Mouse (Mus musculus) hindlimb bud, embryonic 11.5 days (tissue): Measurements from ENCODE around the gene Slc29a1.

Source experiments
- DNase-seq: peaks from one replicate; pipeline ENCODE4 v3.0.0-alpha.2; 2012; ENCODE audit warnings: low read depth, low spot score; ENCODE audit errors: extremely low spot score

Gene Slc29a1

DNA sequence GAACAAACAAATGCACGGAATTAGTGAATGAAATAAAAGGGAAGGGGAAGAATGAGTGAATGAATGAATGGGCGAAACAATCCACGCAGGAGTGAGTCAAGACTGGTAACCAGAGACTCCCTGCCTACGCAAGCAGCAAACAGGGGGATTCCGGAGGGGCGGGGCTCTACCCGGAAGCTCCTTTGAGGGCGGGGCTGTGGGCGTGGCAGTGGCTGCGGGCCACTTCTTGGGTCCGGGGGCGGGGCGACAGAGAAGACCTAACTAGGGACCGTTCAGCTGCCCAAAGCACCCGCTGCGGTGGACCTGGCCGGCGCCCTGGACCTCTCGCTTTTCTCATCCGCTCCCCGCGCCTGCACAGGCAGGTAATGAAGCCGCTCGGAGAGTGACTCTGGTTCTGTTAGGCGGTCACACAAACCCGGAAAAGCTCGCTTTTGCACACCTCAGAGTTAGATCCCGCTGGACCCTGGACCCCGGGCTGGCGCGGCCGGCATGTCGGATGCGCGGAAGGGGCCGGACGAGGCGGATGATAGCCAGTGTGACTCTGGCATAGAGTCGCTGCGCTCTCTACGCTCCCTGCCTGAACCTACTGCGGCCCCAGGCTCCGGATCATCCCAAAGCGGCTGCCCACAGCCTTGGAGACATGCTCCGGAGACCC, 43.8 kb downstream of the Slc29a1 start, which contains the start of gene Nfkbie:
Gene Nfkbie (plus strand): TSS at position 252 of the 655 bp plus-strand sequence.
- no peak for DNase-seq

DNA sequence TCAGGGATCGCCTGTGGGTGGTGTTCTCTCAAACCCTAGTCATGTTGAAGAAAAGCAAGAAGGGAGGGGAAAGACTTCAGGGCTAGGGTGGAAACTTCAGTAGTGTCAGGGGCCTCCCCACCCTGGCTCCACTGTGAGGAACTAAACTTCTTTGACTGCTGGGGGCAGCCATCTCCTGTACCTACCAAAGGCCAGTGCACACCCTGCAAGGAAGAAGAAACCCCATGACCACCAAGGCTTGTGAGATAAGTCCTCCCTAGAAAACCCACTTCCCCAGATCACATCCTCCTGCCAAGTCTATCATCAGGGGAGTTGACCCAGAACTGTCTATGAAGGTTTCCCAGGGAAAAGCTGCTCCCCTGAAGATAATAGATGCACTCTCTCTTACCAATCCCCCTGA, 45.0 kb downstream of the Slc29a1 start:
- DNase-seq, result no peak

DNA sequence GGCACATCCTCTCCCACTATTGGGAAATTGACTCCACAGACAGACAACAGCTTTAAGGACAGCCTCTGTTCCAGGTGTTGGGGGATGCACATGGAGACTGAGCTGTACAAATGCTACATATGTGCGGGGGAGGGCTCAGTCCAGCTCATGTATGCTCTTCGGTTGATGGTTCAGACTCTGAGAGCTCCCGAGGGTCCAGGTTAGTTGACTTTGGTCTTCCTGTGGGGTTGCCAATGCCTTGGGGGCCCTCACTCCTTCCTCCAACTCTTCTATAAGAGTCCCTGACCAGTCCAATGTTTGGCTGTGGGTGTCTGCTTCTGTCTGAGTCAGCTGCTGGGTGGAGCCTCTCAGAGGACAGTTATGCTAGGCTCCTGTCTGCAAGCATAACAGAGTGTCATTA, 46.3 kb downstream of the Slc29a1 start:
- no peak for DNase-seq

DNA sequence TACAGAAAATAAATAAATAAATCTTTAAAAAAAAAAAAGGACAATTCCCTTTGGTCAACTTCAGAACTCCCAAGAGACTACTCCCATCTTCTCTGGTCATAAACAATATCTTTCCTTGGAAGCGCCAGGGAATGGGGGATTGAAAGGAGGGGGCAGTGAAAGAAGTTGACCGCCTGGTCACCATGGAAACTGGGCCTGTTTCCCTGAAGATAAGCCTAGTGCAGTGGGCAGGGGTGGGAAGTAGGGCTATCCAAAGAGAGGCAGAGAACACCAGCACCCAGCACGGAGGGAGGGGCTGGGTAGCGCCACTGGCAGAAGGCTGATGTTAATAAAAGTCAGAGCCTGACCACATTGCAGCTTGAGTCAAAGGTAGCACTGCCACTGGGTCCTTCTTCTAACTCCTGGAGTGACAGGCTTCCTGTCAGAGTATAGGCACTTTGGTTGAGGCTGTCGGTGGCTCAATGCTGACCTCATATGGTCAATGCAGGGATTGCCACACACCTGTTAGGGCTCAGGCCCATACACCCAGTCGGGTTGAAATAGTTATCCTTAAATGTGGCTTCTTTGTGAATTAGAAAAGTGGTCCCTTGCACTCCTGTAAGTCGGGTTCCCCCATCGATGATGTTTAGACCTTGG, 47.5 kb downstream of the Slc29a1 start:
- no peak for DNase-seq

DNA sequence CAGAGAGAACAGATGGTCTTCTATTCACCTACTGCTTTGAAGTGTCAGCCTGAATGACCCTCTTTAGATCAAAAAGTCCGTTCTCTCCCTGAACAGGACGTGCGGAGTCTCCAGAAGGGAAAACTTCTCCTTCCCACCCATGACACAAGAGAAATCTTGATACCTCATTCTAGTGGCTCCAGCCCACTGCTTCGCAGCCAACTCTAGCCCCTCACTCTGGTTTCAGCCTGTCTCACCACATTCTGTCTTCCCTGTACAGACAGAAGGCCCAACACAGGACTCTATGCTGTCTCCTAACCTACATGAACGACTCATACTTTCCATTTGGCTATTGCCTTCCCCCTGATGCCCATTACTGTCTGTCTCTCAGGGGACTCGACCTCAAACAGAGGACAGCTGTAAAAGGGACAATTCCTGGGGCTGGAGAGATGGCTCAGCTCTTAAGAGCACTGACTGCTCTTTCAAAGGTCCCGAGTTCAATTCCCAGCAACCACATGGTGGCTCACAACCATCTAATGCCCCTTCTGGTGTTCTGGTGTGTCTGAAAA, 48.1 kb downstream of the Slc29a1 start:
- DNase-seq, result no peak

DNA sequence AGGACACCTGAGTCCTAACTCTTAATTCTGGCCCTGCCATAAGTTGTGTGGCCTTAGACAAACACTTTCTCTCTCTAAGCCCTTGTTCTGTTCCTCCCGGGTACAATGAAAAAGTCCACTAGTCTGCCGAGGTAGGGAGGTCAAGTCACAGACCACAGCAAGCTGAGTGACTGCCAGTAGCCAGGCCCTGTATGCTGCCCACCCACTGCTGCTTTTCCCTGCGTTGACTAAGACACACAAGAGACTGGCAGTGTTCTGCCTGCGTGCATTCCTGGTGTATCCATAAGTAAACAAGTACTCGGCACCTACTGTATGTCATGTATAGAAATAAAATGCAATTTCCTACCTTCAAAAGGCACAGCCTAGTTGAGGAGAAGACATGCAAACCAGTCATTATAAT, 49.2 kb downstream of the Slc29a1 start:
- no peak for DNase-seq

DNA sequence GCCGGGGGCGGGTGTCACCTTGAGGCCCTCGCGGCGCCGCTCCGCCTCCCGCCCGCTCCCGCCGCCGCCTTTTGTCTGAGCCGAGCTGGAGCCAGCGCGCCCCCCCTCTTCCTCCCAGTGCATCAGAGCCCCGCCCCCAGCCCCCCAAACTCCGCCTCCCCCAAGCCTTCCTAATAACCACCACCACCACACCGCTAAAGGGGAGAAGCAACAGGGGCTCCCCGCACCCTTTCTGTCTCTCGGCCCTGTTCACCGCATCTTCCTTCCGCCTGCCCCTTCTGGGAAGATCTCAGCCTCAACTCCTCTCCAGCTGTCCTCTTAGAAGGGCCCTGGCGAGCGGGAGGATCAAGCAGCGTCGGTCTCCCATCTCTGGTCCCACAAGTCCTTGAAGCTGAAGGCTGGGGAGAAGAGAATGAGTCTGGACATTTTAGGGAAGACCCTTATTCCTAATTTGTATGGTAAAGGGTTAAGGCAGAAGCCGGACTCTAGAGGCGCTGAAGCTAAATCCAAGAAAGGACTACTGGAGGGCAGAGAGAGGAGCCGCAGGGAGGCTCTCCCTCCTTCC, 49.7 kb downstream of the Slc29a1 start, which contains the start of gene Tmem151b:
Gene Tmem151b (minus strand): TSS at position 61 of the 565 bp plus-strand sequence.
- DNase-seq, result no peak

DNA sequence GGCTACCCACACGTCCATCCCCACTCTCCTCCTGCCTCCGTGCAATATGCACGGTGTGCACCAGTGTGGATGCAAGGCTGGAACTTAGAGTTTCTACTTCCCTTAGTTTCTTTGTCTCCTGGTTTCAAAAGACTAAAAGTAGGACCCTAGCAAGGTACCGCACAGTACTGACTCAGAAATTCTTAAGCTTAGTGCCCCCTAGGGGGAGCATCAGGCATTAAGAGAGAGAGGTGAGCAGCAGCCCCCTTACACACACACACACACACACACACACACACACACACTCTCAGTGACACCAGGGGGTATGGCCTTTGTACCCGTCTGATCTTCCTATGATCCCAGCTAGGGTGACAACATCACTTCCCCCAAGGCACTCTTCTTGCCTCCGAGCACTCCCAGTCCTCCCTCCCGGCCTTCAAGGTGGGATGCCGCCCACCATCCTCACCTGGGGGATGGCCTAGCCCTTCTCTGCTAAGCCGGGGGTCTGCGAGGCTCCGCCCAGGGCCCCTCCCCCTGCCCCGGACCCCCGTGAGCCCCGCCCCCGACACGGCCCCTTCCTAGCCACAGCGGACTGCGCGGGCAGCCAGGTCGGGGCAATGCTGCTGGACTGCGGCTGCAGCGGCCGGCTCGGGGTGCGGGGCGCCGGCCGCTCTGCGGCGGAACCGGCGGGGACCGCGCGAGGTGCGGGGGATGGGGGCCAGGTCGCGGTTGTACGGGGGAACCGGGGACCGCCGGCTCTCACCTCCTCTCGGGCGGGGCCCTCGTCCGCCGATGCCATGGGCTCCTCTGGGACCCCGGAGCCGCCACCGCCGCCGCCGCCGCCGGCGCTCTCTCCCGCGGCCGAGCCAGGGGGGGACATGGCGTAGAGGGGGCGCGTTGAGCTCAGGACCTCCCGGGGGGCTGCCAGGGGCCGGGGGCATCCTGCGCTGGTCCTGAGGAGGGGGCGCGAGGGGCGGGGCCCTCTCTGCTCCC, 50.6 kb downstream of the Slc29a1 start:
- DNase-seq, result no peak

DNA sequence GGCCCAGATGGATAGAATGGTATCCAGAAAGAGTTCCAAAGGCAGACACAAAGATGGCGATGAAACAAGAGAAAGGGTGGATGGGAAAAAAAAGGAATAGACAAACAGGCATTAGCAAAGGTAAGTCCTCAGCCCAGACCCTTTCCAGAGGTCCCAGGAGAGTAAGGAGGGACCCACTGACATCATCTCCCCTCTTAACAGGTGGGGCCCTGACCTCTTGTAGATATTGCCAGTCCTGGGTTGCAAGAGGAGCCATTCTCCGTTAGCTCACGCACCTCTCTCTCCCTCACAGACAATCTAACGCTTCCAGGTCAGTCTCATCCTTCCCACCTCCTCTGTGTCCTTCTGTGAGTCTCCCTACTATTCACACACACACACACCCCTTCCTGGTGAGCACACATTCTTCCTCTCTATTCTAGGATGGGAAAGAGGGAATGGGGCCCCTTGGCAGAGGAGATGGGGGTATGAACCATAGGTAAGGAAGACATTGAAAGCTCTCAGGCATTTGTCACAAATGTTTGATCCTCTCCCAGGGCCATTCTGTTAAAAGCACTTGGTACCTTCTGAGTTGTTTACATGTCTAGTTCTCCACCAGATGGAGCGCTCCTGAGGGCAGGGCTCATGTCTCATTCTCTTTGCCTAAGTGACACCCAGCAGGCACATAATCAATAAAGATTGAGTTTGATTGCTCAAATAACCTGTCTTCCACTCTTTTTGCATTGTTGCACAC, 51.8 kb downstream of the Slc29a1 start:
- DNase-seq, result no peak

DNA sequence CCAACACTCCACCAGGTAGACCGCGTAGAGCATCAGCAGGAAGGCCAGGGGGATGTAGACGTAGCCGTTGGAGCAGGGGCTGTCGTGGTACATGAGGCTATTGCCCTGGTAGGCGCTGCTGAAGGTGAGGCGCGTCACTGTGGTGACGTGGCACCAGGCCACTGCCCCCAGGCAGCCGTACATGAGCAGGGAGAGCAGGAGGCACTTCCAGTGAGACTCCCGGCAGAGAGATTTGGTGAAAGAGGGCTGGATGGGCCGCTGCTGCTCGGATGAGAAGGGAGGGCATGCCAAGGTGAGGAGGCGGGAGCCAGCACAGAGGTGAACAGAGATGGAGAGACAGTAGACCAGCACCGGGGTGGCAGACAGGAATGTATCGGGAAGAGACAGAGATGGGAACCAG, 52.5 kb downstream of the Slc29a1 start:
- no peak for DNase-seq

DNA sequence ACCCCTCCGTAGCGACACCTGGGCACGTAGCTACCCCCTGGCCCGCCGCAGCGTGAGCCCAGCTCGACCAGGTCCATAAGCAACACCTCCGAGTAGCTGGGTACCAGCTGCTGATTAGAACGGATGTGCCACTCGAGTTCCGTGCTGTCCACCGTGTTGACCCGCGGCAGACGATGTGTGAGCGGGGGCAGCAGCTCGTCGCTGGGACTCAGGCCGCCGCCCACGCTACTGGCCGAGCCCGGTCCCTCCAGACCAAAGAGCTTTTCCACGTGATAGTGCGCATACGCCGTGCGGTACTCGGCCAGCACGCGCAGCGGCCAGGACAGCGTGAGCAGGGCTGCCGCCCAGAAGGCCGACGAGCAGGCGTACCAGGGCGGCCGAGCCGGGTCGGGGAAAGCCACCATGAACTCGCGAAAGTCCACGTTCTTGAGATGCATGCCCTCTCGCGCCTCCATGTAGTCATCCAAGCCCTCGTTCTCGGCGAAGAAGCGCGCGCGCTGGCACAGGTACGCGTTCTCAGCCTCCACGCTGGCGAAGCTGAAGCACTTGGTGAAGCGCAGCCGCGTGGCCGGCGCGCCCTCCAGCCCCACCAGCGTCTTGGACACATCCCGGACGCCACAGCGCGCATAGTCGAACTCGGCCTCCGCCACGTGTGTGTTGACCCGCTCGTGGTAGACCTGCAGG, 54.0 kb downstream of the Slc29a1 start:
- DNase-seq, result no peak

DNA sequence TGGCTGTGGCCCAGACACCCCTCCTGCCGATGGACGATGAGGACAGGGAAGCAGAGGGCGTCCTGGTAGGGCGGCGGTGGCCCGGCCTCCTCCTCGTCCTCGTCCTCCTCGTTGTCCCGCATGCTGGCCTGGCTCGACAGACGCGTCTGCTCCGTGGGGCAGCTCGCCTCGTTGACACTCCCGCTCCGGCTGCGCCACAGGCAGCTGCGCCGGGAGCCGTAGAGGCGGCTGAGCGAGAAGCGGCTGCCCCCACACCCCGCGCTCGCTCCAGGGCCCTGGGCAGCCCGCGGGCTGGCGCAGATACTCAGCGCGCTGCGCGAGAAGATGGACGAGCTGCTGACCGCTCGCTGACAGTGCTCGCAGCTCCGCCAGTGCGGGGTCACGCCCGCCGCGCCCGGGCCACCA, 54.5 kb downstream of the Slc29a1 start:
- no peak for DNase-seq

DNA sequence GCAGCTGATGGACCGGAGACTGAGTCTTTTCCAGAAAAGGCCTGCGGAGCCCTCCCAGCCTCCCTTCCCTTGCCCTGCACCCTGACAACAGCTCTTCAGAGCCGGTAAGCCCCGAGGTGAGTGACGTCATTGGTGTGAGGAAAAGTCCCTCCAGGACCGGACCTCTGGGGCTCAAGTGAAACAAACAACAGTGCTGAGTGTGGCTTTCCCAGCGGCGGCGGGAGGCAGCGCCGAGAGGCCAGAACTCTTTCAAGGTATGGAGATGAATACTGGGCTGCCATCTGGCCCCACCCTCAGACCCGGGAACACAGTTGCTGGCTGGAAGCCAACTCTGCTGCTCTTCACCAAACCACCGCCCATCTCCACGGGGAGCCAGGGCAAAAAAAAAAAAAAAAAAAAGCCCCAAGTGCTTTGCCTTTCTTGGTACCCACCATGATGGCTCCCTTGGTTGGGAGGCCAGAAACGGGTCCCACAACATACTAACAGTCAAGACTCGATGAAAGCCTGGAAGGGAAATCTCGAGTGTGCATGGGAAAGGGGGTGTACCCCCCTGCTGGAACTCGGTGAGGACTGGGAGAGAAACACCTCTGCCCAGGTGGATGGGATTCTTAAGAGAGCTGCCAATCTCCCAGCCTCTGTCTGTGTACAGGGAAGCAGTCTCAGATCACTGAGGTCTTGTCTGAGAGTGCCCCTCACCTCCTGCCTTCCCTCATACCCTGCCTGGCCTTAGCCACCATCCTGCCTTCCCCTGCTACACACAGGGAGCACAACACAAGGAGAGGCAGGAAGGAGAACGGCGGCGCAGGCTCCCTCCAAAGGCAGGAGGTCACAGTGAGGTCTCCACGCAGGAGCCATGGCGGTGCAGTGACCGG, 55.2 kb downstream of the Slc29a1 start:
- no peak for DNase-seq

DNA sequence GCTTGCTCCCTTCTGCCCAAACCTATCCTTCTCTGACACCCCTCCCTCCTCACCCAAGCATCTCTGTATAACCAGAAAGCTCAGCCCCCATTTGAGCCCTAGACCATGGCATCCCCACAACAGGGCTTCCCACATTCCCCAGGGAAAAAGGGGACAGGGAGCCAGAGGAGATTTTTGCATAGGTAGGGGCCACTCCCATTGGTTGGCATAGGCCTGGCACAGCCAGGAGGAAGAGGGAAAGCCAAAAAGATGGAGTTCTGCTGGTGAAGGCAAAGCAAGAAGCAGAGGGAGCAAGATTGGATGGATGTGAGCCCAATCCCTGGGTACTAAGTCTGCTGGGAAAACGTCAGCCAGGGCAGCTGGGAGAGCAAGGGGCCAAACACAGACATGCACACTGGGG, 56.3 kb downstream of the Slc29a1 start:
- no peak for DNase-seq

DNA sequence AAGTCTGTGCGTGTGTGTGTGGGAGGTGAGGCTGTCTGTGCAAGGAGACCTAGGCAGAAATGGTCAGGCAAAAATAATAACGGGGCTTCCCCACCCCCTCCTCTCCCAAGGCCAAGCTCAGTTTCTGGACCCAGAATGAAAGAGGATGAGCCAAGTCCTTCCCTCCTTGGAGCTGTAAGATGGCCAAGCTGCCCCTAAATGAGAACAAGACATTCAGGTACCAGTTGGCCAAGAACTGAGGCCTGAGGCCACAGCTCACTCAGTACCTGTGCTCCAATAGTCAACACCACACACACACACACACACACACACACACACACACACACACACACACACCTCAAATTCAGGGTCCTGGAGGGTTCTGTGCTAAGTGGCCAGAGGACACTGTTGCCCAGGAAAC, 56.7 kb downstream of the Slc29a1 start:
- DNase-seq, result no peak

DNA sequence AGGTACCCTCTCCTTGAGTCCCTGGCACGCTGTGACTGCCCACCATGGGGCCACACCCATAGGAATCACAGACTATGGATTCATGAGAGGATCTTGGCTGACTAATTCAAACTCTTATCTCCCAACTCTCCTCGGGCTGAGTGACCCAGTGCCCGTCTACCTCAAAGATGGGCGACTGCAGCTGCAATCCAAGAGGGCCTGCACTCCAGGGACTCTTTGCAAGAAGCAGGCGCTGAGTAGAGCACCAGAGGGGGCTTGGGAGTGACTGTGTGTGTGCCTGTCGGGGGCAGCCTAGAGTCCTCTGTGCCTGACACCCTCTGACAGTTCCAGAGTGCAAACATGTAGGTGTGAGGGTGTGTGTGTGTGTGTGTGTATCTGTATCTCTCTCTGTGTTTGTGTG, 57.3 kb downstream of the Slc29a1 start:
- DNase-seq, result no peak

DNA sequence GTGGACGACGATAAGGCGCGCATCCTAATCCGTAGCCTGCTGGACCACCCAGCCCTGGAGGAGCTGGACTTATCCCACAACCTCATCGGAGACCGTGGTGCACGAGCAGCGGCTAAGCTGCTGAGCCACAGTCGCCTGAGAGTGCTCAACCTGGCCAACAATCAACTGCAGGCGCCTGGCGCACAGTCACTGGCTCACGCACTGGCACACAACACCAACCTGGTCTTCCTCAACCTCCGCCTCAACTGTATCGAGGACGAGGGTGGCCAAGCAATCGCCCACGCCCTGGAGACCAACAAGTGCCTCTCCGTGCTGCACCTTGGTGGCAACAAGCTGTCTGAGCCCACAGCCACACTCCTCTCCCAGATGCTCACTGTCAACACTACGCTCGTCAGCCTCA, 59.7 kb downstream of the Slc29a1 start:
- no peak for DNase-seq

DNA sequence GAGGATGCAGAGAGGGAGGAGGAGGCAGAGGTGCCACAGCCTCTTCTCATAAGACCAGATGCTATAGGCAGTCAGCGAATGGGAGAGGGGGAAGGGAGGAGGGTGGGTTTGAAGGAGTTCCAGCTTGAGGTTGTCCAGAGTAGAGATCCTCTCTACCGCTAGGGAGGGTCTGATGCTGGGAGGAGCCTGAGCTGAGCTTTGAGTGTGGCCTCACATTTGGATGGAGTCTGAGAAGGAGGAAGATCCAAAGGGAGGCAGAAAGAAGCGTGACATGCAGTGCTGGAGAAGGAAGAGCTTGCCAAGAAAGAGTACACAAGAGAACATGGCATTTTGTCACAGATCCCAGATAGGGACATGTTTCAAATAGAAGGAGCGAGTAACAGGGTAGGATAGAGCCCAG, 61.0 kb downstream of the Slc29a1 start:
- no peak for DNase-seq

DNA sequence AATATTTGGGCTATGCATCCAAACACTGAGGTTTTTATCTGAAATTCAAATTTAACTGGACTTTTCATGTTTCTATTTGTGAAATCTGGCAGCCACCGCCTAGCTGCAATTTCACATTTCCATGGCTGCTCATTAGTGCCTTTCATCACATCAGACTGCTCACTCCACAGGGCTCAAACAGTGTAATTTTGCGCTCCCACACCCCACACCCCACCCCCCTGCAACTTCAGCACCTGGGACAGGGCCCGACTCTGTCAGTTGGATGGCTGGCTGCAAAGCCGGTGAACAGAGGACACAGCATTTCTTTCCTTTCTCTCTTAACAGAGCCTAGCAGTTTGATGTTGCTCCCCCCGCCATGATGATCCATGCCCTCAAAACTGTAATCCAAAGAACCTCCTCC, 63.1 kb downstream of the Slc29a1 start:
- no peak for DNase-seq
